Mouse (Mus musculus): ENCODE measurements around the gene Cnnm3. TPM values are rescaled to one million over a fixed set of nuclear protein-coding genes. Genes with fewer than 3 reads are reported as not detected.

Cnnm3 gene
- polyA plus RNA-seq (2015; fragmentation: Illumina TruSeq; extraction: RNeasy Lipid Tissue Mini Kit (QIAGEN cat#74804); ENCODE audit: insufficient read depth, low read depth, low replicate concordance), result 4.8 TPM

DNA sequence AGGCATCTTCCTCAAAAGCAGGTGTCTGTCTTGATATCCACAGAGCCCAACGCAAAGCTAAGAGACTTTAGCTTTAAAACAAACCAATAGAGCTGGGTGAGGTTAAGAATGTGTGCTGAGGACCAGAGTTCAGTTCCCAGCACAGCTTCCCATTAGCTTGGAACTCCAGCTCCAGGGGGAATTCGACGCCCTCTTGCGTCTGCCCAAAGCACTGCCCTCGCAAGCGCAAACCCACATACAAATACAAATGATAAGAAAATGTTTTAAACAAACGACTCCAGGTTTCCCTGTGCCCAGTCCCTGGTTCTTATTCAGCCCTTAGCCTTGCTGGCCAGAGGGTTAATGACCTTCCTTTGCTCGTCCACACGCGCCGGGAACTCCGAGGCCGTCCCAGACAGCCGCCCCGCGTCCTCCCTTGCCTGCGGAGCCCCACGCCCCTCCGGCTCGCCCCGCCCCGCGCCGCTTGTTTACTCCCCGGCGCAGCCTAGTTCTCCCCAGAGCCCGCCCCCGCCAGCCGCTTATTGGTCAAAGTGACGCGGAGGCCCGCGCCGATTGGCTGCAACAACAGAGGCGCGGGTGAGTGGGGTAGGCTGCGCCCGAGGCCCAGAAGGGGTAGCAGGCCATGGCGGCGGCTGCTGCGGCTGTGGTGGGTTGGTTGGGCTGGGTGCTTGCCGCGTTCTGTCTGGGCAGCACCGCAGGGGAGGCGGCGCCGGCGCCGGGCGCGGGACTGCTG is at the start of gene Cnnm3:
Gene Cnnm3, plus strand, starts transcription at position 579 of the 733 bp plus-strand sequence.

GRCm38 (mm10) chr1:36471181-36472105 is 40.2 kb upstream of the Cnnm3 start, which contains the start of gene Cnnm4:
TSS of gene Cnnm4 (plus strand) at chr1:36471620.

DNA sequence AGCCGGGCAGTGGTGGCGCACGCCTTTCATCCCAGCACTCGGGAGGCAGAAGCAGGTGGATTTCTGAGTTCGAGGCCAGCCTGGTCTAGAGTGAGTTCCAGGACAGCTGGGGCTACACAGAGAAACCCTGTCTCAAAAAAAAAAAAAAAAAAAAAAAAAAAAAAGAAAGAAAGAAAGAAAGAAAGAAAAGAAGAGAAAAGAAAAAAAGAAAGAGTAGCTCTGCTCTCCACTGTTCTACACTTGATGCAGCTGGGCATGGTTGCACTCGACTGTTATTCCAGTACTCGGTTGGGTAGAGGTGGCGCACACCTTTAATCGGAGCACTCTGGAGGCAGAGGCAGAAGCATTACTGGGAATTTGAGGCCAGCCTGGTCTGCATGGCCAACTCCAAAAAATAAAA is 25.1 kb downstream of the Cnnm3 start, which contains the start of gene Ankrd23:
Gene Ankrd23, minus strand, starts transcription at position 101 of the 400 bp plus-strand sequence.

DNA sequence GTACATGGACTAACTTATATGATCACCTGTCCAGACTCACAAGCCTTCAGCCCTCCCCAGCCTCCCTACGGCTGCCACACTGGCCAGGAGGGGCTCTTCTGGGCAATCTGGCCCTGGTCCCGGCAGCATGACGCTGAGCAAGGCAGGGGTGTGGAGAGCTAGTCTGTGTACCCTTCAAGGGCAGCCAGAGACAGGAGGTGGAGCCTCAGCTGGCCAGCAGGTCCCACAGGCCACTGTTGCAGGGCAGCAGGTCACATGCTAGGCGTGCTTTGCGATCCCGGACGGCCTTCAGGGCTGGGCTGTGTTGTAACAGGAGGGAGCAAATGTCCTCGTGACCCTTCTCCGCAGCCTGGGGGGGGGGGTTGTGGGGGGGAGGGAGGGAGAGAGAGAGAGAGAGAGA is 27.5 kb downstream of the Cnnm3 start, which contains the start of gene Gm42417:
Gene Gm42417, minus strand, starts transcription at position 244 of the 400 bp plus-strand sequence.

GRCm38 (mm10) chr1:36546888-36547471 is 35.3 kb downstream of the Cnnm3 start, which contains the start of gene Ankrd39:
TSS of gene Ankrd39 (minus strand) at chr1:36547445.

DNA sequence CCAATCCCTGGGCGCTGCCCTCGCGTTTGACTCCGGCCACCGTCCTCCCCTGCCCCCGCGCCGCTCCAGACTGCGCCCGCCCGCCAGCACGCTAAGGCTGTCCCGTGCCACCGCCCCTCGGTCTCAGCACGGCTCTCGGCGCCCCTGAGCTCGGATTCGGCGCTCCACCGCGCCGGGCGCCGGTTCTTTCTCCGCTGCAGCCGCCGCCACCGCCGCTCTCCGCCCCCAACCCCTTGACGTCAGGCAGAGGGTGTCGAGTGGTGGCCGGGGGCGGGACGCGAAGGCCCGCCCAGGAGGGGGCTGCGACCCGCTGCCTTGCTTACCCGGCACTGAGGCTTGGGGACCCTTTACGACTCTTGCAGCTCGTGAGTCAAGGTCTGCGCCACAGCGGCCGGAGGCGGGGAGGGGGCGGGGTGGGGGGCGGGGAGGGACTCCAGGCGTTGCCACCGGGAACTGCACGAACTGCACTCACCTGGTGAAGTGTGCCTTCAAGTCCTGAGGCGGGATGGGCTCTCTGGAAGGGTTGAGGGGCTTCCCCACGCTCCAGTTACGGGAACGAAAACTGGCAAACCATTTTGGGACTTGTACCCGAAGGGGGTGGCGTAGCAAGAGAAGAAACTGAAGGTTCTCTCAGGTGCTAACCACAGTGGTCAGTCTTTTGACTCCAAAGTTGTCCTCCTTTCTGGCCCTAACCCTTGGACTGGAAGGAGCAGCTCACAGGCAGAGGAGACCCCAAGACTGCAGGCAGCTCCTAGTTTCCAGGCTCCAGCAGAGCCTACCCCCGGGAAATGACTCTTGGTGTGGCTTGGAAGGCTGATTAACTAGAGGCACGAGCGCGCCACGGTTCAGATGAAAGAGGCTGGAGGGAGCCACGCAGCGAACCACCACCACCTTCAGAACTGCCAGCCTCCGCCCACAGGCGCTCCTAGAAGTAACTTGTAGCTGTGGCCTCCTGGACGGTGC is 46.6 kb downstream of the Cnnm3 start, which contains the start of gene Sema4c:
Gene Sema4c, minus strand, starts transcription at position 319 of the 963 bp plus-strand sequence.

Other genes starting within 250 kb of the Cnnm3 start
- 3.4 TPM for gene Neurl3, start 237.2 kb upstream of the Cnnm3 start, polyA plus RNA-seq (2015; fragmentation: Illumina TruSeq; extraction: RNeasy Lipid Tissue Mini Kit (QIAGEN cat#74804); ENCODE audit: insufficient read depth, low read depth, low replicate concordance)
- 3.9 TPM for gene Arid5a, start 204.1 kb upstream of the Cnnm3 start, polyA plus RNA-seq (2015; fragmentation: Illumina TruSeq; extraction: RNeasy Lipid Tissue Mini Kit (QIAGEN cat#74804); ENCODE audit: insufficient read depth, low read depth, low replicate concordance)
- 9.1 TPM for gene Kansl3, start 142.7 kb upstream of the Cnnm3 start, polyA plus RNA-seq (2015; fragmentation: Illumina TruSeq; extraction: RNeasy Lipid Tissue Mini Kit (QIAGEN cat#74804); ENCODE audit: insufficient read depth, low read depth, low replicate concordance)
- not detected for gene Fer1l5, start 139.6 kb upstream of the Cnnm3 start, polyA plus RNA-seq (2015; fragmentation: Illumina TruSeq; extraction: RNeasy Lipid Tissue Mini Kit (QIAGEN cat#74804); ENCODE audit: insufficient read depth, low read depth, low replicate concordance)
- gene Lman2l, start 66.6 kb upstream of the Cnnm3 start, polyA plus RNA-seq (2015; fragmentation: Illumina TruSeq; extraction: RNeasy Lipid Tissue Mini Kit (QIAGEN cat#74804); ENCODE audit: insufficient read depth, low read depth, low replicate concordance), result 6.6 TPM
- gene Cnnm4, start 40.2 kb upstream of the Cnnm3 start, polyA plus RNA-seq (2015; fragmentation: Illumina TruSeq; extraction: RNeasy Lipid Tissue Mini Kit (QIAGEN cat#74804); ENCODE audit: insufficient read depth, low read depth, low replicate concordance), result 0.68 TPM
- 7.4 TPM for gene Ankrd23, start 25.0 kb downstream of the Cnnm3 start, polyA plus RNA-seq (2015; fragmentation: Illumina TruSeq; extraction: RNeasy Lipid Tissue Mini Kit (QIAGEN cat#74804); ENCODE audit: insufficient read depth, low read depth, low replicate concordance)
- gene Gm42417, start 27.6 kb downstream of the Cnnm3 start, polyA plus RNA-seq (2015; fragmentation: Illumina TruSeq; extraction: RNeasy Lipid Tissue Mini Kit (QIAGEN cat#74804); ENCODE audit: insufficient read depth, low read depth, low replicate concordance), result not detected
- gene Ankrd39, start 35.6 kb downstream of the Cnnm3 start, polyA plus RNA-seq (2015; fragmentation: Illumina TruSeq; extraction: RNeasy Lipid Tissue Mini Kit (QIAGEN cat#74804); ENCODE audit: insufficient read depth, low read depth, low replicate concordance), result 3.1 TPM
- 3.9 TPM for gene Sema4c, start 46.5 kb downstream of the Cnnm3 start, polyA plus RNA-seq (2015; fragmentation: Illumina TruSeq; extraction: RNeasy Lipid Tissue Mini Kit (QIAGEN cat#74804); ENCODE audit: insufficient read depth, low read depth, low replicate concordance)
- gene Fam178b, start 171.3 kb downstream of the Cnnm3 start, polyA plus RNA-seq (2015; fragmentation: Illumina TruSeq; extraction: RNeasy Lipid Tissue Mini Kit (QIAGEN cat#74804); ENCODE audit: insufficient read depth, low read depth, low replicate concordance), result not detected
- 96.9 TPM for gene Cox5b, start 179.6 kb downstream of the Cnnm3 start, polyA plus RNA-seq (2015; fragmentation: Illumina TruSeq; extraction: RNeasy Lipid Tissue Mini Kit (QIAGEN cat#74804); ENCODE audit: insufficient read depth, low read depth, low replicate concordance)
- gene 4933424G06Rik, start 198.3 kb downstream of the Cnnm3 start, polyA plus RNA-seq (2015; fragmentation: Illumina TruSeq; extraction: RNeasy Lipid Tissue Mini Kit (QIAGEN cat#74804); ENCODE audit: insufficient read depth, low read depth, low replicate concordance), result not detected
- 15.8 TPM for gene Actr1b, start 202.6 kb downstream of the Cnnm3 start, polyA plus RNA-seq (2015; fragmentation: Illumina TruSeq; extraction: RNeasy Lipid Tissue Mini Kit (QIAGEN cat#74804); ENCODE audit: insufficient read depth, low read depth, low replicate concordance)
- gene Zap70, start 249.9 kb downstream of the Cnnm3 start, polyA plus RNA-seq (2015; fragmentation: Illumina TruSeq; extraction: RNeasy Lipid Tissue Mini Kit (QIAGEN cat#74804); ENCODE audit: insufficient read depth, low read depth, low replicate concordance), result not detected

Data from pancreas, adult 10 weeks (tissue).